ENCODE assay signal across 8 mouse cellular contexts in genomic region chr12:8351025-8351903, GRCm38 (mm10). TPM values are rescaled to one million over a fixed set of nuclear protein-coding genes. Genes with fewer than 3 reads are reported as not detected.
DNase-seq lines count a peak whose midpoint lies in the region; TF ChIP-seq lines count a peak whose summit lies in the region.

No protein-coding gene starts in this region.

- H3K36me3 ChIP-seq in ES-Bruce4 (ENCODE audit: control insufficient read depth, insufficient read depth, low read length, poor library complexity, severe bottlenecking), result no peaks in the 10 kb centered on the region
- H3K36me3 ChIP-seq in heart, embryonic 10.5 days, result no peaks in the 10 kb centered on the region
- no peaks in the 10 kb centered on the region for H3K36me3 ChIP-seq in small intestine, adult 2 months (ENCODE audit: control insufficient read depth, insufficient read depth, low read length)

- no peaks in the 10 kb centered on the region for H3K9me3 ChIP-seq in ES-Bruce4 (replicated peaks; ENCODE audit: control insufficient read depth, insufficient read depth, low read length, poor library complexity, severe bottlenecking)
- H3K9me3 ChIP-seq in heart, embryonic 10.5 days, result no peaks in the 10 kb centered on the region

- WGBS in heart, embryonic 10.5 days, result 35% methylated on average over 4 of the region's 4 CpGs
- WGBS in small intestine, adult 2 months, result 36% methylated on average over 4 of the region's 4 CpGs

- H3K27me3 ChIP-seq in ES-Bruce4 (ENCODE audit: control insufficient read depth, insufficient read depth, low read length, poor library complexity, severe bottlenecking), result no peaks in the 10 kb centered on the region
- no peaks in the 10 kb centered on the region for H3K27me3 ChIP-seq in heart, embryonic 10.5 days (ENCODE audit: insufficient read depth, poor library complexity, severe bottlenecking)
- no peaks in the 10 kb centered on the region for H3K27me3 ChIP-seq in small intestine, adult 2 months (ENCODE audit: control insufficient read depth, insufficient read depth, low read length)

- TF ChIP-seq EP300 in ES-Bruce4 (IDR thresholded peaks at IDR 0.05; ENCODE audit: insufficient read depth, low read depth, low read length), result 0 out of 2 replicates have a peak, but pooled peaks have one; percentile 50

- no peak overlapping the region for H3K9ac ChIP-seq in ES-Bruce4 (ENCODE audit: low read depth, poor library complexity, severe bottlenecking)

- DNase-seq in 416B (ENCODE audit: low read depth), result peak; percentile 76
- no peak for DNase-seq in heart, embryonic 10.5 days (ENCODE audit: low spot score)
- DNase-seq in kidney, postnatal 36 days, result peak; percentile 64 to 82
- DNase-seq in left cerebral cortex, adult 18-20 months (ENCODE audit: low spot score in 2 of 2), result no peak
- no peak for DNase-seq in layer of hippocampus, postnatal 25 days (ENCODE audit: extremely low spot score in 1 of 2, low spot score in 1 of 2)
- no peak for DNase-seq in left cerebral cortex, adult 8-10 months (ENCODE audit: low spot score in 2 of 2)

- H3K4me1 ChIP-seq in ES-Bruce4 (ENCODE audit: control insufficient read depth, insufficient read depth, low read length), result peaks cover 2% of the 10 kb centered on the region
- peaks cover 36% of the 10 kb centered on the region for H3K4me1 ChIP-seq in heart, embryonic 10.5 days
- peaks cover 25% of the 10 kb centered on the region; the same call in 1 of the 2 replicates for H3K4me1 ChIP-seq in small intestine, adult 2 months (ENCODE audit: control insufficient read depth, insufficient read depth, insufficient read length, low read length)

- H3K27ac ChIP-seq in ES-Bruce4 (ENCODE audit: insufficient read depth, low read length), result no peak overlapping the region
- peak overlapping the region; percentile 59 for H3K27ac ChIP-seq in heart, embryonic 10.5 days
- peak overlapping the region; percentile 77 for H3K27ac ChIP-seq in small intestine, adult 2 months (ENCODE audit: insufficient read depth, low read depth, low read length)

- TF ChIP-seq CTCF in ES-Bruce4 (IDR thresholded peaks at IDR 0.05; ENCODE audit: low read depth, low read length), result no peak
- TF ChIP-seq CTCF in small intestine, adult 2 months (IDR thresholded peaks at IDR 0.05; ENCODE audit: extremely low read depth, insufficient read length, insufficient replicate concordance, low read depth, low read length), result no peak

- no peak overlapping the region for H3K4me3 ChIP-seq in ES-Bruce4 (ENCODE audit: low read depth, low read length)
- H3K4me3 ChIP-seq in heart, embryonic 10.5 days, result no peak overlapping the region
- no peak overlapping the region for H3K4me3 ChIP-seq in small intestine, adult 2 months (ENCODE audit: low read depth, low read length)

- no peak for TF ChIP-seq POLR2A in ES-Bruce4 (IDR thresholded peaks at IDR 0.05; ENCODE audit: insufficient read depth, low read length)
- no peak for TF ChIP-seq POLR2A in small intestine, adult 2 months (IDR thresholded peaks at IDR 0.05; ENCODE audit: low read depth, low read length)

RNA-seq across cellular contexts. Expression of gene Hs1bp3, which starts 38.0 kb away (rescaled TPM):
- polyA plus RNA-seq in ES-Bruce4 (2011; ENCODE audit: insufficient read depth, insufficient read length, low read depth, missing spikeins), result 32.6 and 37.5 TPM in 2 replicates
- polyA plus RNA-seq in heart, embryonic 10.5 days (2016; fragmentation: Nextera tagmentation; extraction: Ambion mirVana), result 15.2 and 19.8 TPM in 2 replicates
- polyA plus RNA-seq in small intestine, adult 2 months (2012; rRNA removed), result 6.1 and 15.2 TPM in 2 replicates
- 10 to 100 TPM; 10.9 to 14.6 TPM for total RNA-seq in left cerebral cortex, adult 18-20 months (2021)
- 10 to 100 TPM; 11.1 to 11.3 TPM for total RNA-seq in layer of hippocampus, postnatal 25 days (2021)
- 10 to 100 TPM; 14.4 to 17.1 (median 15.6) TPM for total RNA-seq in left cerebral cortex, adult 8-10 months (2022)

RNA-seq across cellular contexts. Expression of gene Gdf7, which starts 49.5 kb away (rescaled TPM):
- polyA plus RNA-seq in ES-Bruce4 (2011; ENCODE audit: insufficient read depth, insufficient read length, low read depth, missing spikeins), result not detected in 2 replicates
- 0.10 and 0.13 TPM in 2 replicates for polyA plus RNA-seq in heart, embryonic 10.5 days (2016; fragmentation: Nextera tagmentation; extraction: Ambion mirVana)
- polyA plus RNA-seq in small intestine, adult 2 months (2012; rRNA removed), result not detected in 2 replicates
- under 1 TPM; 0.47 to 0.93 TPM for total RNA-seq in left cerebral cortex, adult 18-20 months (2021)
- total RNA-seq in layer of hippocampus, postnatal 25 days (2021), result not detected
- under 1 TPM; 0.51 to 0.98 (median 0.82) TPM for total RNA-seq in left cerebral cortex, adult 8-10 months (2022)

Comparison
In these comparisons a context has a peak if more than half of its experiments do, and no peak if none do; other contexts are left out.
1. DNase-seq: peak in 416B (single experiment) and kidney, postnatal 36 days (2 of 2); none in heart, embryonic 10.5 days (single experiment), left cerebral cortex, adult 18-20 months (0 of 2), layer of hippocampus, postnatal 25 days (0 of 2) and left cerebral cortex, adult 8-10 months (0 of 2).